Mouse (Mus musculus) cerebellum, adult 2 months (tissue): ENCODE measurements around the gene Wdr18.

Experiments used
- CTCF ChIP-seq: fragments of 200-500 bp; IDR thresholded peaks from 2 replicates; pipeline ENCODE4 v1.5.1; 2011; ENCODE audit warnings: low read depth, mild to moderate bottlenecking, control low read depth, low read length, moderate library complexity, borderline replicate concordance; ENCODE audit not compliant: insufficient read depth
- POLR2A ChIP-seq: fragments of 200-500 bp; IDR thresholded peaks from 2 replicates; pipeline ENCODE4 v1.6.1; 2011; ENCODE audit warnings: low read length, control low read depth, borderline replicate concordance; ENCODE audit not compliant: insufficient read depth

DNA sequence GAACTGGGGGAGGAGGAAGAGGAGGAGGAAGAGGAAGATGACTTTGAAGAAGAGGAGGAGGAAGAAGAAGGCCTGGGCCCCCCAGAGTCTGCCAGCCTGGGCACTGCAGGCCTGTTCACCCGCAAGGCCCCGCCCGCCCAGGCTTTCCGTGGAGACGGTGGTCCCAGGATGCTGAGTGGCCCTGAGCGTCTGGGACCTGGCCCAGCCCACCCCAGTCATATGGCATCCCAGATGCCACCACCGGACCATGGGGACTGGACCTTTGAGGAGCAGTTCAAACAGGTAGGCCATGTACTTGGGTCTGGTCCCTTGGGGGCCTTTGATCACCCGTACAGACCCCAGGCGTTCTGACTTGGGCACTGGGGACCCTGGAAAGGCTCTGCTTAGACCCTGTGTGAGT, 28.2 kb upstream of the Wdr18 start:
- TF ChIP-seq POLR2A (no peak), CTCF (no peak)
